Mouse (Mus musculus) MEL (cell line): ENCODE measurements around the gene 1500009C09Rik.

Experiments used
- BHLHE40 ChIP-seq: IDR thresholded peaks from 2 replicates; pipeline ENCODE4 v1.6.1; 2012; ENCODE audit warnings: low read depth, mild to moderate bottlenecking, inconsistent platforms, low read length, improper control_type of control experiment, borderline replicate concordance
- CHD2 ChIP-seq: IDR thresholded peaks from 2 replicates; pipeline ENCODE4 v1.6.1; 2011; ENCODE audit warnings: low read length, improper control_type of control experiment
- CTCF ChIP-seq, 3 experiments: IDR thresholded peaks in 2 of 3; conservative IDR thresholded peaks in 1 of 3; 2 replicates each; pipeline ENCODE4 v1.5.1; 2011 to 2012; ENCODE audit warnings: low read length in 3 of 3, low read depth in 2 of 3, mild to moderate bottlenecking in 2 of 3, improper control_type of control experiment in 1 of 3, inconsistent platforms in 1 of 3, mixed read lengths in 1 of 3, moderate library complexity in 1 of 3; ENCODE audit not compliant: control insufficient read depth in 1 of 3, insufficient read depth in 1 of 3, poor library complexity in 1 of 3, severe bottlenecking in 1 of 3
- EP300 ChIP-seq, 2 experiments: IDR thresholded peaks; 2 replicates each; pipeline ENCODE4 v1.6.1; 2011; ENCODE audit warnings: improper control_type of control experiment in 2 of 2, low read length in 2 of 2, low read depth in 1 of 2, mild to moderate bottlenecking in 1 of 2
- MAFK ChIP-seq: IDR thresholded peaks from 2 replicates; pipeline ENCODE4 v1.6.1; 2011; ENCODE audit warnings: low read depth, mild to moderate bottlenecking, low read length, improper control_type of control experiment, borderline replicate concordance
- TAL1 ChIP-seq: IDR thresholded peaks from 2 replicates; pipeline ENCODE4 v1.6.1; 2012; ENCODE audit warnings: mild to moderate bottlenecking, inconsistent platforms, low read length, moderate library complexity, mixed read lengths

DNA sequence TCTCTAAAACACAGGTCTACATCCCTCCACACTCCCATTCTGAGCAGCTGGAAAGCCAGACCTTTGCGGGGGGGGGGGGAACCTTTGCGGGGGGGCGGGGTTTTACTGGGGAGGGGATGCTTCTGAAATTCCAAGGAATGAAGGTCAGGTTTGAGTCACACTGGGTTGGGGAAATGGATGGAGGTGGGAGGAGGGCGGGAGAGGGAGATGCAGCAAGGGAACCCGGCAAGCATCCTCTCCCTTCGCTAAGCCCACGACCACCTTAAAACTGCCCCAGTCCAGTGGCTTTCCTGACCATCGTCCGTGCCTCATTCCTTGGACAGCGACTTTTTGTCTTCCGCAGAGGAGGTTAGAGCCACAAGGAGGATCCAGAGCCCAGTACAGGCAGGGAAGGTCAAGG, 40.9 kb upstream of the 1500009C09Rik start:
- no peak for TF ChIP-seq EP300 (IDR thresholded peaks at IDR 0.05; ENCODE audit: low read depth in 1 of 2, low read length in 2 of 2)
- TF ChIP-seq CTCF (IDR thresholded peaks at IDR 0.05 in 2 of 3, conservative IDR thresholded peaks at IDR 0.05 in 1 of 3; ENCODE audit: control insufficient read depth in 1 of 3, insufficient read depth in 1 of 3, low read depth in 2 of 3, low read length in 3 of 3, poor library complexity in 1 of 3, severe bottlenecking in 1 of 3) = no peak
- no peak for TF ChIP-seq MAFK
- no peak for TF ChIP-seq TAL1
- no peak for TF ChIP-seq CHD2
- no peak for TF ChIP-seq BHLHE40
